Mouse (Mus musculus) lung, postnatal 0 days (tissue): ENCODE measurements around the gene Mus81.

Source experiments
- CTCF ChIP-seq: IDR thresholded peaks from 2 replicates; pipeline ENCODE4 v1.5.1; 2016; ENCODE audit warnings: antibody characterized with exemption, mild to moderate bottlenecking
- EP300 ChIP-seq: IDR thresholded peaks from 2 replicates; pipeline ENCODE4 v1.6.1; 2016; ENCODE audit warnings: antibody characterized with exemption, mild to moderate bottlenecking, control low read depth

DNA sequence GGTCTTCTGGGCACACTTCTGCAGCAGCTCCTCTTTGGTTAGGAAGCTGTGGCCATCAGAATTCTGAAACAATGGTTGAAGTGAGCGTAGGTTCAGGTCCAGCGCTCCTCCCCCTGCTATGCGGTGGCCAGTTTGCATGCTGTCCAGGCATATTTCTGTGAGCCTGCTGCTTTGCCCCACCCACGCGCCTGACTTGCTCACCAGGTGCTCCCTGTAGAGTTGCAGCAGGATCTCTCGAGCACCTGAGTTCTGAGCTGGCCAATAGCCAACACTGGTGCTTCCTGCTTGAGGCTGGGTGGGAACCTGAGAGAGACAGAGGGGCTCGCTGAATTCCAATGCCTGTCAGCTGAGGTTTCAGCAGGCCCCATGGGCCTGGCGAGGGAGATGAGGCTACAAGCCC is 1.9 kb downstream of the Mus81 start:
- TF ChIP-seq CTCF (no peak), EP300 (no peak)
